Mouse (Mus musculus): ENCODE results near the gene Nod2.
"Not testable (repeated sequence)": the region's sequence is repeated elsewhere in the genome, so short reads cannot be mapped to it uniquely, and the experiment has no call there.

DNA sequence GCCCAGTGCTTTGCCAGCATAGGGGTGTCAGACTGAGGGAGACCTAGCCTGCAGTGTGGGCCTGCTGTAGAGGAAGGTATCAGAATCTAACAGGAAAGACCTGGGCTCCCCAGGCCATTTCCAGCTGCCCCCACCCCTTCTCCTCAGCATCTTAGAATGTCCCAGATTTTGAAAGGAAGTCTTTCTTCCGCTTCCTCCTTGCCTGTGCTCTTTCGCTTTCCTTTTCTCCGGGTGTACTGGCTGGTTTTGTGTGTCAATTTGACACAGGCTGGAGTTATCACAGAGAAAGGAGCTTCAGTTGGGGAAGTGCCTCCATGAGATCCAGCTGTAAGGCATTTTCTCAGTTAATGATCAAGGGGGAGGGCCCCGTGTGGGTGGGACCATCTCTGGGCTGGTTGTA is 4.0 kb downstream of the Nod2 start:
- not testable (repeated sequence) for TF ChIP-seq FOSL1 (IDR thresholded peaks at IDR 0.05; ENCODE audit: insufficient read depth, low read length, poor library complexity, severe bottlenecking); MAX (IDR thresholded peaks at IDR 0.05); CTCF (IDR thresholded peaks at IDR 0.05; ENCODE audit: control insufficient read depth, insufficient read depth, insufficient read length)

All from C2C12 (cell line).